Mouse (Mus musculus) lung, adult 2 months (tissue): ENCODE measurements around the gene Tmem9.

Experiments
- CTCF ChIP-seq: fragments of 200-500 bp; IDR thresholded peaks from 2 replicates; pipeline ENCODE4 v1.5.1; 2011; ENCODE audit warnings: mild to moderate bottlenecking, low read length, control low read depth; ENCODE audit not compliant: insufficient read depth
- POLR2A ChIP-seq: fragments of 200-500 bp; IDR thresholded peaks from 2 replicates; pipeline ENCODE4 v1.6.1; 2011; ENCODE audit warnings: low read depth, mild to moderate bottlenecking, control low read depth, low read length, borderline replicate concordance; ENCODE audit errors: extremely low read depth

DNA sequence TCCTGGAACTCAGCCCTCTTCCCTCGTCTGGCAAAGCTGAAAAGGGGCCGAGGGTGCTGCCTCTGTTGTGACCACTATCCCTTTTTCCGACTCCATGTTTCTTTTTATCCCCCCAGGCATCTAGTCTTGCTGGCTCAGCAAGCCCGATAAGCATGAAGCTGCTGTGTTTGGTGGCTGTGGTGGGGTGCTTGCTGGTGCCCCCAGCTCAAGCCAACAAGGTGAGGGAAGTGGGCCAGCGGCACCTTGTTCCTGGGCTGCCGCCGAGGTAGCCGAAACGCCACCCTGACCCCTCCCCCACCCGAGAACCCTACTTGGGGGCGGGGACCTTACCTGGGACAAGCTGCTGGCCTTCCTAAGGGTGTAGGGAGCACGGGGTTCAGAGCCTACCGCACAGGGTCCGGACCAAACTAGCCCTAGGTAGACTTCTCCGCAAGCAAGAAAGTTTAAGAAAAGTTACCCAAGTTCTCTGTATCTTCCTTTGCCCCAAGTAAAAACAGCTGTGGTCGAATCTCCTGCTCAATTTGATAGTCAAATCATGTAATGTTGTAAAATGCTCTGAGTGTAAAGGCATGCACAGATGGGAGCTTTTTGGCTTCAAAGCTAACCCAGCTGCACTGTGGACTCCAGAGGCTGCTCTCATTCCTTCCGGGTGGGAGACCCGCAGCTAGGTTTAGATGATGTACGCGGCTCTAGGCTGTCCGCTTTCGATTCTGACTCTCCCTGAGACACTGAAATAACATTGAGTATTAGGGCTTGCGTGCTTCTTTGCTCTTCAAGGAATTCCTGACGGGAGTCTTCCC lies 10.6 kb downstream of the Tmem9 start:
- TF ChIP-seq CTCF (no peak), POLR2A (no peak)
